ENCODE assay signal across 21 mouse cellular contexts in genomic region chr17:49157586-49157985, GRCm38 (mm10).
DNase-seq lines count a peak whose midpoint lies in the region; ATAC-seq and TF ChIP-seq lines count a peak whose summit lies in the region.
"Had no signal": no experiment of that assay in that cellular context is flagged by ENCODE, and none has a peak within 500 bp of the region (broad histone marks: within the 10 kb centered on the region; RNA-seq: fewer than 3 reads in every experiment).

No protein-coding gene starts in this region.

- H3K4me1 ChIP-seq in forebrain, postnatal 0 days (ENCODE audit: insufficient read depth) = no peaks in the 10 kb centered on the region
- H3K4me1 ChIP-seq in forebrain, embryonic 11.5 days (replicated peaks; ENCODE audit: control insufficient read depth, insufficient read depth, low read length) = no peaks in the 10 kb centered on the region
- H3K4me1 ChIP-seq: forebrain, embryonic 10.5 days; hindbrain, embryonic 12.5 days; hindbrain, embryonic 15.5 days had no signal

- no peak for TF ChIP-seq CTCF in forebrain, postnatal 0 days (IDR thresholded peaks at IDR 0.05; ENCODE audit: low read depth)

- intact Hi-C loops in left cerebral cortex, postnatal 14 days (cut with DNase I) = no loop called here
- intact Hi-C loops in left cerebral cortex, postnatal 4 days (cut with DNase I) = no loop called here

- 58% methylated on average over 2 of the region's 2 CpGs for WGBS in forebrain, postnatal 0 days
- 84% methylated on average over 2 of the region's 2 CpGs for WGBS in forebrain, embryonic 11.5 days

- DNase-seq in forebrain, postnatal 0 days = no peak
- no peak for DNase-seq in forebrain, embryonic 11.5 days (ENCODE audit: low spot score)
- peak; percentile 20 for DNase-seq in layer of hippocampus, adult 11-12 months (ENCODE audit: low spot score)
- no peak for DNase-seq in layer of hippocampus, postnatal 10 days (ENCODE audit: low spot score in 2 of 2)
- DNase-seq in left cerebral cortex, postnatal 14 days (ENCODE audit: low spot score in 2 of 2) = peak; percentile 30 to 37
- no peak for DNase-seq in left cerebral cortex, postnatal 4 days
- DNase-seq in right cerebral cortex, postnatal 14 days = peak; percentile 18
- no peak for DNase-seq in right cerebral cortex, postnatal 4 days
- DNase-seq: adrenal gland, adult 8-10 months; adrenal gland, postnatal 25 days; cerebellum, adult 18-20 months; cerebellum, adult 9-10 months; cerebellum, postnatal 14 days; gastrocnemius, adult 2 months; gastrocnemius, postnatal 14 days had no signal

- H3K4me2 ChIP-seq in forebrain, postnatal 0 days (ENCODE audit: low read depth) = no peak overlapping the region
- H3K4me2 ChIP-seq in forebrain, embryonic 11.5 days (ENCODE audit: low read depth, low read length, severe bottlenecking) = no peak overlapping the region
- H3K4me2 ChIP-seq: heart, embryonic 11.5 days; hindbrain, embryonic 12.5 days; hindbrain, embryonic 15.5 days had no signal

- no peak overlapping the region for H3K9ac ChIP-seq in forebrain, postnatal 0 days
- H3K9ac ChIP-seq in forebrain, embryonic 11.5 days (ENCODE audit: low read length) = no peak overlapping the region
- H3K9ac ChIP-seq: hindbrain, embryonic 12.5 days; hindbrain, embryonic 15.5 days had no signal

- no peak overlapping the region for H3K4me3 ChIP-seq in forebrain, postnatal 0 days (ENCODE audit: low read depth, low read length)
- H3K4me3 ChIP-seq in forebrain, embryonic 11.5 days (ENCODE audit: low read depth, low read length) = no peak overlapping the region
- H3K4me3 ChIP-seq: forebrain, embryonic 10.5 days; gastrocnemius, adult 2 months; hindbrain, embryonic 12.5 days; hindbrain, embryonic 15.5 days had no signal

- no peak overlapping the region for H3K27ac ChIP-seq in forebrain, postnatal 0 days (ENCODE audit: low read depth, low read length)
- H3K27ac ChIP-seq in forebrain, embryonic 11.5 days (ENCODE audit: low read depth, low read length) = no peak overlapping the region
- H3K27ac ChIP-seq: forebrain, embryonic 10.5 days; gastrocnemius, adult 2 months; hindbrain, embryonic 12.5 days; hindbrain, embryonic 15.5 days had no signal

- no peaks in the 10 kb centered on the region for H3K9me3 ChIP-seq in forebrain, postnatal 0 days (ENCODE audit: low read length)
- no peaks in the 10 kb centered on the region for H3K9me3 ChIP-seq in forebrain, embryonic 11.5 days (ENCODE audit: control insufficient read depth, low read length)
- H3K9me3 ChIP-seq: forebrain, embryonic 10.5 days; hindbrain, embryonic 12.5 days; hindbrain, embryonic 15.5 days had no signal

- no peaks in the 10 kb centered on the region for H3K27me3 ChIP-seq in forebrain, postnatal 0 days (ENCODE audit: insufficient read depth, low read length)
- H3K27me3 ChIP-seq in forebrain, embryonic 11.5 days (ENCODE audit: control insufficient read depth, insufficient read depth, low read length) = no peaks in the 10 kb centered on the region
- H3K27me3 ChIP-seq: hindbrain, embryonic 12.5 days; hindbrain, embryonic 15.5 days had no signal

- no peaks in the 10 kb centered on the region for H3K36me3 ChIP-seq in forebrain, postnatal 0 days (ENCODE audit: insufficient read depth)
- H3K36me3 ChIP-seq in forebrain, embryonic 11.5 days (ENCODE audit: control insufficient read depth, insufficient read depth, low read length) = no peaks in the 10 kb centered on the region
- H3K36me3 ChIP-seq: forebrain, embryonic 10.5 days; hindbrain, embryonic 12.5 days; hindbrain, embryonic 15.5 days had no signal

- peak; percentile 77 for ATAC-seq in forebrain, postnatal 0 days
- ATAC-seq in forebrain, embryonic 11.5 days (replicated peaks; ENCODE audit: low FRiP score) = no peak
- ATAC-seq: activated CD4-positive, CD25-positive, alpha-beta regulatory T cell, adult 4 months; forebrain, embryonic 14.5 days had no signal

Comparison
In these comparisons a context has a peak if more than half of its experiments do, and no peak if none do; other contexts are left out.
1. DNase-seq: peak in layer of hippocampus, adult 11-12 months (single experiment), left cerebral cortex, postnatal 14 days (2 of 2) and right cerebral cortex, postnatal 14 days (single experiment); none in forebrain, postnatal 0 days (single experiment), forebrain, embryonic 11.5 days (single experiment), layer of hippocampus, postnatal 10 days (0 of 2), left cerebral cortex, postnatal 4 days (single experiment) and right cerebral cortex, postnatal 4 days (single experiment).